Mouse (Mus musculus): Measurements from ENCODE around the gene Dlg2.

GRCm38 (mm10) chr7:92308168-92308567, 1831.7 kb downstream of the Dlg2 start:
- TF ChIP-seq EP300 (IDR thresholded peaks at IDR 0.05; ENCODE audit: insufficient read depth, low read depth, low read length) (no peak), CTCF (IDR thresholded peaks at IDR 0.05; ENCODE audit: low read depth, low read length) (no peak), POLR2A (IDR thresholded peaks at IDR 0.05; ENCODE audit: insufficient read depth, low read length) (no peak)

Data from ES-Bruce4 (cell line).